Mouse (Mus musculus): ENCODE measurements at regions not wholly inside any gene's neighbourhood (a gene's known extent, or its start where the extent isn't known, plus 50 kb on each side); places are given as distances from the start of the nearest gene placed in this dataset.

- DNase-seq = no peak
Observed at GRCm38 (mm10) chr3:54611431-54611990, 81.1 kb upstream of the Supt20 start.

- no peak for DNase-seq
Observed at GRCm38 (mm10) chr3:54613845-54614244, 78.8 kb upstream of the Supt20 start.

GRCm38 (mm10) chr3:54617298-54617697 lies 75.3 kb upstream of the Supt20 start:
- no peak for DNase-seq

- DNase-seq = no peak
Observed at GRCm38 (mm10) chr3:54618286-54618685, 74.3 kb upstream of the Supt20 start.

- no peak for DNase-seq
Observed at GRCm38 (mm10) chr3:54630254-54630653, 62.4 kb upstream of the Supt20 start.

GRCm38 (mm10) chr3:54632731-54633130 lies 59.9 kb upstream of the Supt20 start:
- DNase-seq = no peak

GRCm38 (mm10) chr3:54633446-54633845 lies 59.2 kb upstream of the Supt20 start:
- DNase-seq = no peak

- DNase-seq = no peak
Observed at GRCm38 (mm10) chr3:54634456-54634855, 58.2 kb upstream of the Supt20 start.

Measured in lung, adult 18-20 months (tissue).